Mouse (Mus musculus): ENCODE data around the gene Grin2d.

GRCm38 (mm10) chr7:45786661-45787413 is 91.3 kb downstream of the Grin2d start:
- TF ChIP-seq CTCF (IDR thresholded peaks at IDR 0.05; ENCODE audit: control insufficient read depth, insufficient read depth, insufficient read length) (no peak), MAX (IDR thresholded peaks at IDR 0.05) (no peak), USF1 (IDR thresholded peaks at IDR 0.05; ENCODE audit: low read depth) (no peak), CEBPB (IDR thresholded peaks at IDR 0.05; ENCODE audit: low read depth) (no peak)

Data from C2C12 (cell line).